In the genomic region with DNA sequence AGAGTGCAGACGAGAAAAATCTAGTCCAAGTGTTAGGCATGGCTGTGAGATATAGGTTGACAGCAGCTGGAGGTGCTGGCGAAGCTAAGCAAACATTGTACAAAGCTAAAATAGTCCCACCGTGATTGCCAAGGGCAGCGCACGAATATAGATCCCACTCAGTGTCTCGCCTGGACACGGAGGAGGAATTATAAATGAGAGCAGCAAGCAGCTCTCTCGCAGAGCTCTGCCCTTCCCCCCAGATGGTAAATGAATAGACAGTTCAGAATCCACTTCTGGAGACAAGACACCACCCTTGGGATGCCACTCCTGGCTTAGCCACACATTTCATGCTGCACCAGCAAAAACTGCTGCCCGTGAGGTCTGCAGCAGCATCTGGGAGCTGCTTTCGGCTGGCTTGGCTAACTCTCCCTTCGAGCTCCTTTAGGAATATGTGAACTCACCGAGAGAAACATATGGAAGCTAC, we compare ENCODE assay signal across 8 mouse cellular contexts.
A peak's percentile ranks its signal among the peaks of the same experiment; 100 is the strongest.
DNase-seq lines count a peak whose midpoint lies in the region; ATAC-seq lines count a peak whose summit lies in the region.

No protein-coding gene starts in this region.

- H3K27me3 ChIP-seq in midbrain, embryonic 14.5 days (ENCODE audit: control insufficient read depth, insufficient read depth, low read length) = no peaks in the 10 kb centered on the region
- H3K27me3 ChIP-seq in midbrain, embryonic 10.5 days (ENCODE audit: low read depth, poor library complexity, severe bottlenecking) = no peaks in the 10 kb centered on the region
- no peaks in the 10 kb centered on the region for H3K27me3 ChIP-seq in stomach, embryonic 16.5 days (ENCODE audit: control insufficient read depth, insufficient read depth, low read length)

- H3K4me1 ChIP-seq in midbrain, embryonic 14.5 days (ENCODE audit: control insufficient read depth, insufficient read depth, low read length) = no peaks in the 10 kb centered on the region
- peaks cover 10% of the 10 kb centered on the region for H3K4me1 ChIP-seq in midbrain, embryonic 10.5 days
- H3K4me1 ChIP-seq in stomach, embryonic 16.5 days (ENCODE audit: control insufficient read depth, insufficient read depth, low read length) = no peaks in the 10 kb centered on the region

- ATAC-seq in midbrain, embryonic 14.5 days (ENCODE audit: low FRiP score, low TSS enrichment) = no peak
- ATAC-seq in stomach, embryonic 16.5 days (ENCODE audit: insufficient read depth, low FRiP score) = no peak
- no peak for ATAC-seq in activated CD4-positive, CD25-positive, alpha-beta regulatory T cell, adult 4 months

- H3K4me3 ChIP-seq in midbrain, embryonic 14.5 days (replicated peaks; ENCODE audit: low read depth, low read length) = no peak overlapping the region
- no peak overlapping the region for H3K4me3 ChIP-seq in midbrain, embryonic 10.5 days
- H3K4me3 ChIP-seq in stomach, embryonic 16.5 days (replicated peaks; ENCODE audit: low read length) = 0 out of 2 replicates have a peak overlapping the region, but pooled peaks have one; percentile 9

- H3K9ac ChIP-seq in midbrain, embryonic 14.5 days (replicated peaks; ENCODE audit: low read length) = no peak overlapping the region
- H3K9ac ChIP-seq in stomach, embryonic 16.5 days (ENCODE audit: low read length) = peak overlapping the region; percentile 31; the same call in 1 of the 2 replicates

- no peak overlapping the region for H3K27ac ChIP-seq in midbrain, embryonic 14.5 days (replicated peaks; ENCODE audit: low read depth, low read length)
- H3K27ac ChIP-seq in midbrain, embryonic 10.5 days (replicated peaks) = no peak overlapping the region
- H3K27ac ChIP-seq in stomach, embryonic 16.5 days (ENCODE audit: low read length) = 0 out of 2 replicates have a peak overlapping the region, but pooled peaks have one; percentile 43

- H3K9me3 ChIP-seq in midbrain, embryonic 14.5 days (ENCODE audit: control insufficient read depth, low read length) = no peaks in the 10 kb centered on the region
- H3K9me3 ChIP-seq in midbrain, embryonic 10.5 days (replicated peaks) = no peaks in the 10 kb centered on the region
- no peaks in the 10 kb centered on the region for H3K9me3 ChIP-seq in stomach, embryonic 16.5 days (replicated peaks; ENCODE audit: control insufficient read depth, low read length)

- intact Hi-C loops in left cerebral cortex, postnatal 10 days (cut with DNase I) = loop anchor here (2.0 to 5.0 kb wide), 3 partner anchors 200 to 350 kb away; no protein-coding TSS in a partner anchor

- peak overlapping the region; percentile 26; the same call in 1 of the 2 replicates for H3K4me2 ChIP-seq in midbrain, embryonic 14.5 days (ENCODE audit: low read length)
- peak overlapping the region; percentile 46 for H3K4me2 ChIP-seq in stomach, embryonic 16.5 days (ENCODE audit: low read depth, low read length)

- WGBS in midbrain, embryonic 14.5 days = 52% methylated on average over 12 of the region's 12 CpGs
- 73% methylated on average over 12 of the region's 12 CpGs for WGBS in midbrain, embryonic 10.5 days
- 25% methylated on average over 12 of the region's 12 CpGs for WGBS in stomach, embryonic 16.5 days

- no peaks in the 10 kb centered on the region for H3K36me3 ChIP-seq in midbrain, embryonic 14.5 days (ENCODE audit: control insufficient read depth, insufficient read depth, low read length)
- H3K36me3 ChIP-seq in midbrain, embryonic 10.5 days = no peaks in the 10 kb centered on the region
- no peaks in the 10 kb centered on the region for H3K36me3 ChIP-seq in stomach, embryonic 16.5 days (ENCODE audit: control insufficient read depth, insufficient read depth, low read length)

- DNase-seq in embryo, embryonic 11.5 days (ENCODE audit: low read depth, low spot score) = peak; percentile 3
- no peak for DNase-seq in embryo, embryonic 10.5 days (ENCODE audit: low spot score)
- DNase-seq in midbrain, embryonic 14.5 days = peak; percentile 20
- DNase-seq in midbrain, embryonic 10.5 days (ENCODE audit: low spot score) = no peak
- DNase-seq in left cerebral cortex, postnatal 10 days (ENCODE audit: extremely low spot score in 1 of 2, low spot score in 2 of 2) = peak; percentile 16 to 37
- no peak for DNase-seq in ovary, adult 18-20 months (ENCODE audit: low spot score)

Comparison
In these comparisons a context has a peak if more than half of its experiments do, and no peak if none do; other contexts are left out.
1. DNase-seq: peak in embryo, embryonic 11.5 days (single experiment), midbrain, embryonic 14.5 days (single experiment) and left cerebral cortex, postnatal 10 days (2 of 2); none in embryo, embryonic 10.5 days (single experiment), midbrain, embryonic 10.5 days (single experiment) and ovary, adult 18-20 months (single experiment).